Mouse (Mus musculus) liver, embryonic 11.5 days (tissue): ENCODE data around the gene Ak1. TPM values are rescaled to one million over a fixed set of nuclear protein-coding genes. Genes with fewer than 3 reads are reported as not detected.
A peak's percentile ranks its signal among the peaks of the same experiment; 100 is the strongest.

Experiments
- ATAC-seq: fragments of 200-750 bp; cut with Nextera tagmentation; replicated peaks from 2 replicates; pipeline ENCODE4 v1.8.0; 2017; ENCODE audit warnings: moderate number of reproducible peaks, mild to moderate bottlenecking, moderate TSS enrichment, moderate library complexity; ENCODE audit not compliant: low FRiP score
- DNase-seq: peaks from one replicate; pipeline ENCODE4 v3.0.0-alpha.2; 2017; ENCODE audit warnings: low spot score
- H3K27ac ChIP-seq: fragments of 300-500 bp; sonication (generic); 2 replicates; pipeline ENCODE4 v1.5.1; 2014; ENCODE audit warnings: mild to moderate bottlenecking, low read depth, low read length, control low read depth
- H3K27me3 ChIP-seq: fragments of 300-500 bp; sonication (generic); replicated peaks from 2 replicates; pipeline ENCODE4 v1.6.1; 2014; ENCODE audit warnings: low read length, mixed read lengths; ENCODE audit not compliant: control insufficient read depth, insufficient read depth
- H3K36me3 ChIP-seq: fragments of 300-500 bp; sonication (generic); 2 replicates; pipeline ENCODE4 v1.6.1; 2014; ENCODE audit warnings: mild to moderate bottlenecking, low read length, moderate library complexity, mixed read lengths; ENCODE audit not compliant: control insufficient read depth, insufficient read depth
- H3K4me1 ChIP-seq: fragments of 300-500 bp; sonication (generic); replicated peaks from 2 replicates; pipeline ENCODE4 v1.6.1; 2014; ENCODE audit warnings: low read length, mixed read lengths; ENCODE audit not compliant: control insufficient read depth, insufficient read depth
- H3K4me2 ChIP-seq: fragments of 300-500 bp; sonication (generic); 2 replicates; pipeline ENCODE4 v1.6.1; 2014; ENCODE audit warnings: mild to moderate bottlenecking, control low read depth, moderate library complexity
- H3K4me3 ChIP-seq: fragments of 300-500 bp; sonication (generic); 2 replicates; pipeline ENCODE4 v1.5.1; 2014; ENCODE audit warnings: low read depth, low read length, control low read depth
- H3K9ac ChIP-seq: fragments of 300-500 bp; sonication (generic); 2 replicates; pipeline ENCODE4 v1.6.1; 2014; ENCODE audit warnings: low read depth, low read length, control low read depth
- H3K9me3 ChIP-seq: fragments of 300-500 bp; sonication (generic); 2 replicates; pipeline ENCODE4 v1.6.1; 2016; ENCODE audit warnings: low read length, inconsistent platforms, mixed read lengths; ENCODE audit not compliant: control insufficient read depth
- WGBS: fragments of 180-500 bp; shearing (Covaris S2); extraction: QIAGEN DNeasy Blood & Tissue Kit; methylation state at CpG from one replicate; pipeline ENCODE4 v1.1.7; 2014; 5-methylcytosine and 5-hydroxymethylcytosine counted together
- polyA plus RNA-seq: library from polyadenylated mRNA; unstranded; fragments of >200 nt; fragmentation: Nextera tagmentation; extraction: Ambion mirVana; gene quantifications from 2 replicates; pipeline ENCODE4 v1.2.1, GENCODE M21; 2014

Gene Ak1
- polyA plus RNA-seq, 1 experiment from 2014 or later, result 8.3 TPM

- H3K27ac ChIP-seq, result peak overlapping the region; percentile 19; the same call in 1 of the 2 replicates
These were observed 18.1 kb downstream of the Ak1 start for GRCm38 (mm10) chr2:32639632-32640031.

GRCm38 (mm10) chr2:32640550-32641051 is 19.0 kb downstream of the Ak1 start:
- no peak overlapping the region for H3K27ac ChIP-seq
- H3K36me3 ChIP-seq, result no peaks in the 10 kb centered on the region
- no peaks in the 10 kb centered on the region for H3K9me3 ChIP-seq
- ATAC-seq (no peak), DNase-seq (no peak)
- H3K4me2 ChIP-seq, result no peak overlapping the region
- H3K4me3 ChIP-seq, result no peak overlapping the region
- H3K9ac ChIP-seq, result no peak overlapping the region; the same call in 1 of the 2 replicates
- WGBS, result 53% methylated on average over 6 of the region's 6 CpGs
- H3K4me1 ChIP-seq, result peaks cover 32% of the 10 kb centered on the region
- no peaks in the 10 kb centered on the region for H3K27me3 ChIP-seq

More at GRCm38 (mm10) chr2:32639632-32640031, 18.1 kb downstream of the Ak1 start:
- no peaks in the 10 kb centered on the region for H3K36me3 ChIP-seq
- peaks cover 23% of the 10 kb centered on the region for H3K4me1 ChIP-seq
- no peaks in the 10 kb centered on the region for H3K27me3 ChIP-seq
- H3K9me3 ChIP-seq, result no peaks in the 10 kb centered on the region
- DNase-seq, result no peak
- H3K4me3 ChIP-seq, result no peak overlapping the region
- H3K4me2 ChIP-seq, result no peak overlapping the region
- 37% methylated on average over 1 of the region's 1 CpGs for WGBS
- no peak overlapping the region for H3K9ac ChIP-seq
- no peak for ATAC-seq

GRCm38 (mm10) chr2:32641810-32642209 is 20.3 kb downstream of the Ak1 start:
- Histone ChIP-seq H3K4me3 (no peak overlapping the region), H3K4me2 (no peak overlapping the region), H3K9me3 (no peaks in the 10 kb centered on the region), H3K36me3 (no peaks in the 10 kb centered on the region), H3K27ac (no peak overlapping the region), H3K4me1 (peaks cover 42% of the 10 kb centered on the region), H3K9ac (no peak overlapping the region), H3K27me3 (no peaks in the 10 kb centered on the region)
- DNase-seq (no peak), ATAC-seq (no peak)
- 82% methylated on average over 5 of the region's 5 CpGs for WGBS

GRCm38 (mm10) chr2:32642813-32643212 is 21.3 kb downstream of the Ak1 start:
- ATAC-seq (no peak), DNase-seq (no peak)
- WGBS, result 80% methylated on average over 7 of the region's 7 CpGs
- Histone ChIP-seq H3K9ac (no peak overlapping the region), H3K9me3 (no peaks in the 10 kb centered on the region), H3K4me3 (no peak overlapping the region), H3K4me2 (no peak overlapping the region), H3K4me1 (peaks cover 37% of the 10 kb centered on the region), H3K27ac (no peak overlapping the region), H3K36me3 (no peaks in the 10 kb centered on the region), H3K27me3 (no peaks in the 10 kb centered on the region)

GRCm38 (mm10) chr2:32644083-32644482 is 22.5 kb downstream of the Ak1 start:
- WGBS, result 51% methylated on average over 9 of the region's 9 CpGs
- Histone ChIP-seq H3K36me3 (no peaks in the 10 kb centered on the region), H3K9me3 (no peaks in the 10 kb centered on the region), H3K9ac (no peak overlapping the region), H3K4me1 (peaks cover 35% of the 10 kb centered on the region), H3K27me3 (no peaks in the 10 kb centered on the region), H3K4me2 (no peak overlapping the region), H3K4me3 (no peak overlapping the region), H3K27ac (peak overlapping the region; percentile 71)
- no peak for DNase-seq
- ATAC-seq, result no peak

GRCm38 (mm10) chr2:32644799-32645475 is 23.4 kb downstream of the Ak1 start:
- Histone ChIP-seq H3K9ac (0 out of 2 replicates have a peak overlapping the region, but pooled peaks have one; percentile 8), H3K4me2 (peak overlapping the region; percentile 44), H3K4me3 (no peak overlapping the region), H3K27me3 (no peaks in the 10 kb centered on the region), H3K27ac (peak overlapping the region; percentile 71), H3K36me3 (no peaks in the 10 kb centered on the region), H3K4me1 (peaks cover 32% of the 10 kb centered on the region), H3K9me3 (no peaks in the 10 kb centered on the region)
- 62% methylated on average over 8 of the region's 8 CpGs for WGBS
- DNase-seq, result no peak
- peak; percentile 79 for ATAC-seq

- 63% methylated on average over 3 of the region's 3 CpGs for WGBS
- Histone ChIP-seq H3K9ac (0 out of 2 replicates have a peak overlapping the region, but pooled peaks have one; percentile 0), H3K4me2 (peak overlapping the region; percentile 44; the same call in 1 of the 2 replicates), H3K27me3 (no peaks in the 10 kb centered on the region), H3K4me1 (peaks cover 32% of the 10 kb centered on the region), H3K27ac (peak overlapping the region; percentile 71), H3K36me3 (no peaks in the 10 kb centered on the region), H3K4me3 (no peak overlapping the region), H3K9me3 (no peaks in the 10 kb centered on the region)
- ATAC-seq (no peak), DNase-seq (no peak)
These were observed 24.1 kb downstream of the Ak1 start for GRCm38 (mm10) chr2:32645647-32646046.

- ATAC-seq, result 0 out of 2 replicates have a peak, but pooled peaks have one; percentile 16
- H3K9me3 ChIP-seq, result no peaks in the 10 kb centered on the region
- H3K4me1 ChIP-seq, result peaks cover 29% of the 10 kb centered on the region
- 36% methylated on average over 31 of the region's 31 CpGs for WGBS
- peak within 1 kb of the TSS; percentile 62 for H3K9ac ChIP-seq
- peak within 1 kb of the TSS; percentile 59 for H3K4me2 ChIP-seq
- peak within 1 kb of the TSS; percentile 71 for H3K27ac ChIP-seq
- no peak for DNase-seq
- no peaks in the 10 kb centered on the region for H3K27me3 ChIP-seq
- peak within 1 kb of the TSS; percentile 49 for H3K4me3 ChIP-seq
- H3K36me3 ChIP-seq, result no peaks in the 10 kb centered on the region
These were observed 25.0 kb downstream of the Ak1 start, which contains the start of gene Eng for GRCm38 (mm10) chr2:32646379-32647056. Gene Eng, plus strand, starts transcription at chr2:32646595.
